Mouse (Mus musculus) MEL (cell line): ENCODE results near the gene Diras2. TPM values are rescaled to one million over a fixed set of nuclear protein-coding genes. Genes with fewer than 3 reads are reported as not detected.

Experiments
- DNase-seq: peaks from one replicate; pipeline ENCODE4 v3.0.0; 2011; ENCODE audit warnings: low read depth, low spot score
- H3K27ac ChIP-seq: 2 replicates; pipeline ENCODE4 v1.5.1; 2012; ENCODE audit warnings: low read depth, mild to moderate bottlenecking, control low read depth, low read length, moderate library complexity; ENCODE audit not compliant: control insufficient read depth
- H3K27me3 ChIP-seq, 2 experiments: fragments of 150-350 bp in 1 of 2; sonication (generic) in 1 of 2; 2 replicates each; pipeline ENCODE4 v1.6.1; 2012; ENCODE audit warnings: low read length in 2 of 2, mild to moderate bottlenecking in 2 of 2, improper control_type of control experiment in 1 of 2, moderate library complexity in 1 of 2; ENCODE audit not compliant: insufficient read depth in 2 of 2, control insufficient read depth in 1 of 2
- H3K36me3 ChIP-seq, 2 experiments: 2 replicates each; pipeline ENCODE4 v1.6.1; 2012 to 2014; ENCODE audit warnings: low read length in 2 of 2, improper control_type of control experiment in 1 of 2, inconsistent platforms in 1 of 2, mild to moderate bottlenecking in 1 of 2; ENCODE audit not compliant: insufficient read depth in 2 of 2, control insufficient read depth in 1 of 2
- H3K4me1 ChIP-seq, 2 experiments: fragments of 150-350 bp in 1 of 2; sonication (generic) in 1 of 2; 2 replicates each; pipeline ENCODE4 v1.6.1; 2012; ENCODE audit warnings: low read length in 2 of 2, improper control_type of control experiment in 1 of 2, mild to moderate bottlenecking in 1 of 2; ENCODE audit not compliant: insufficient read depth in 2 of 2, control insufficient read depth in 1 of 2
- H3K4me3 ChIP-seq, 2 experiments: fragments of 150-350 bp in 1 of 2; sonication (generic) in 1 of 2; 2 replicates each; pipeline ENCODE4 v1.5.1; 2012; ENCODE audit warnings: low read depth in 2 of 2, low read length in 2 of 2, mild to moderate bottlenecking in 2 of 2, moderate library complexity in 2 of 2, control low read depth in 1 of 2, improper control_type of control experiment in 1 of 2; ENCODE audit not compliant: control insufficient read depth in 1 of 2, insufficient read depth in 1 of 2
- H3K79me2 ChIP-seq: 2 replicates; pipeline ENCODE4 v1.6.1; 2012; ENCODE audit warnings: mild to moderate bottlenecking, low read length, moderate library complexity; ENCODE audit not compliant: control insufficient read depth, poor library complexity, insufficient read depth
- H3K9ac ChIP-seq: 2 replicates; pipeline ENCODE4 v1.6.1; 2012; ENCODE audit warnings: low read depth, mild to moderate bottlenecking, control low read depth, low read length, moderate library complexity; ENCODE audit not compliant: control insufficient read depth, poor library complexity, severe bottlenecking
- H3K9me3 ChIP-seq: fragments of 150-350 bp; sonication (generic); replicated peaks from 2 replicates; pipeline ENCODE4 v1.6.1; 2012; ENCODE audit warnings: mild to moderate bottlenecking, low read length, improper control_type of control experiment, moderate library complexity; ENCODE audit not compliant: insufficient read depth
- CHD1 ChIP-seq: IDR thresholded peaks from 2 replicates; pipeline ENCODE4 v1.6.1; 2012; ENCODE audit warnings: low read depth, mild to moderate bottlenecking, inconsistent platforms, low read length, improper control_type of control experiment
- CHD2 ChIP-seq: IDR thresholded peaks from 2 replicates; pipeline ENCODE4 v1.6.1; 2011; ENCODE audit warnings: low read length, improper control_type of control experiment
- CTCF ChIP-seq, 3 experiments: IDR thresholded peaks in 2 of 3; conservative IDR thresholded peaks in 1 of 3; 2 replicates each; pipeline ENCODE4 v1.5.1; 2011 to 2012; ENCODE audit warnings: low read length in 3 of 3, low read depth in 2 of 3, mild to moderate bottlenecking in 2 of 3, improper control_type of control experiment in 1 of 3, inconsistent platforms in 1 of 3, mixed read lengths in 1 of 3, moderate library complexity in 1 of 3; ENCODE audit not compliant: control insufficient read depth in 1 of 3, insufficient read depth in 1 of 3, poor library complexity in 1 of 3, severe bottlenecking in 1 of 3
- ELF1 ChIP-seq: IDR thresholded peaks from 2 replicates; pipeline ENCODE4 v1.6.1; 2014; ENCODE audit warnings: low read depth, mild to moderate bottlenecking, inconsistent platforms, low read length, improper control_type of control experiment, moderate library complexity
- ETS1 ChIP-seq: IDR thresholded peaks from 2 replicates; pipeline ENCODE4 v1.6.1; 2012; ENCODE audit warnings: low read depth, mild to moderate bottlenecking, inconsistent platforms, low read length, improper control_type of control experiment, moderate library complexity
- GATA1 ChIP-seq: IDR thresholded peaks from 2 replicates; pipeline ENCODE4 v1.6.1; 2011; ENCODE audit warnings: low read depth, low read length, improper control_type of control experiment
- KAT2A ChIP-seq: conservative IDR thresholded peaks from 2 replicates; pipeline ENCODE4 v1.6.1; 2012; ENCODE audit warnings: low read depth, low read length, improper control_type of control experiment, inconsistent platforms
- MAZ ChIP-seq: IDR thresholded peaks from 2 replicates; pipeline ENCODE4 v1.6.1; 2012; ENCODE audit warnings: low read depth, mild to moderate bottlenecking, inconsistent platforms, low read length, improper control_type of control experiment
- MXI1 ChIP-seq: IDR thresholded peaks from 2 replicates; pipeline ENCODE4 v1.6.1; 2011; ENCODE audit warnings: mild to moderate bottlenecking, low read depth, low read length, improper control_type of control experiment
- MYC ChIP-seq: IDR thresholded peaks from 2 replicates; pipeline ENCODE4 v1.6.1; 2011; ENCODE audit warnings: low read depth, mild to moderate bottlenecking, low read length, improper control_type of control experiment, moderate library complexity
- NELFE ChIP-seq: IDR thresholded peaks from 2 replicates; pipeline ENCODE4 v1.6.1; 2011; ENCODE audit warnings: low read depth, low read length, improper control_type of control experiment
- POLR2AphosphoS5 ChIP-seq: IDR thresholded peaks from 2 replicates; pipeline ENCODE4 v1.6.1; 2012; ENCODE audit warnings: low read depth, borderline replicate concordance, mild to moderate bottlenecking, inconsistent platforms, low read length, moderate library complexity, mixed read lengths
- RAD21 ChIP-seq: IDR thresholded peaks from 2 replicates; pipeline ENCODE4 v1.6.1; 2011; ENCODE audit warnings: mild to moderate bottlenecking, low read depth, low read length, improper control_type of control experiment
- SIN3A ChIP-seq: IDR thresholded peaks from 2 replicates; pipeline ENCODE4 v1.6.1; 2012; ENCODE audit warnings: low read length, improper control_type of control experiment, inconsistent platforms
- SMC3 ChIP-seq: IDR thresholded peaks from 2 replicates; pipeline ENCODE4 v1.6.1; 2011; ENCODE audit warnings: low read depth, low read length, improper control_type of control experiment
- TBP ChIP-seq: IDR thresholded peaks from 2 replicates; pipeline ENCODE4 v1.8.0; 2011; ENCODE audit warnings: low read depth, low read length, improper control_type of control experiment
- TCF12 ChIP-seq: IDR thresholded peaks from 2 replicates; pipeline ENCODE4 v1.6.1; 2014; ENCODE audit warnings: low read depth, mild to moderate bottlenecking, inconsistent platforms, low read length, improper control_type of control experiment, moderate library complexity
- UBTF ChIP-seq: IDR thresholded peaks from 2 replicates; pipeline ENCODE4 v1.6.1; 2012; ENCODE audit warnings: low read depth, mild to moderate bottlenecking, inconsistent platforms, low read length, improper control_type of control experiment, moderate library complexity, borderline replicate concordance; ENCODE audit not compliant: insufficient read depth
- USF1 ChIP-seq: IDR thresholded peaks from 2 replicates; pipeline ENCODE4 v1.6.1; 2014; ENCODE audit warnings: low read depth, mild to moderate bottlenecking, inconsistent platforms, low read length, improper control_type of control experiment, moderate library complexity
- USF2 ChIP-seq, 2 experiments: IDR thresholded peaks; 2 replicates each; pipeline ENCODE4 v1.6.1; 2011 to 2012; ENCODE audit warnings: improper control_type of control experiment in 2 of 2, low read length in 2 of 2, borderline replicate concordance in 1 of 2, inconsistent platforms in 1 of 2, low read depth in 1 of 2, mild to moderate bottlenecking in 1 of 2; ENCODE audit not compliant: insufficient read depth in 1 of 2
- ZKSCAN1 ChIP-seq: IDR thresholded peaks from 2 replicates; pipeline ENCODE4 v1.6.1; 2012; ENCODE audit warnings: low read depth, mild to moderate bottlenecking, inconsistent platforms, low read length, improper control_type of control experiment, moderate library complexity
- ZNF384 ChIP-seq: IDR thresholded peaks from 2 replicates; pipeline ENCODE4 v1.6.1; 2012; ENCODE audit warnings: low read depth, mild to moderate bottlenecking, inconsistent platforms, low read length, improper control_type of control experiment
- polyA plus RNA-seq, 2 experiments: library from polyadenylated mRNA; stranded (reverse) in 1 of 2; unstranded in 1 of 2; fragments of >175 nt in 1 of 2; fragments of >200 nt in 1 of 2; gene quantifications; 2 replicates each; pipeline versions ENCODE4 v1.2.1 to v1.2.4; 2012; ENCODE audit warnings: low replicate concordance in 2 of 2, low read depth in 1 of 2; ENCODE audit not compliant: insufficient read length in 2 of 2, insufficient read depth in 1 of 2, missing spikeins in 1 of 2
- total RNA-seq: library from RNA; depleted of rRNA; stranded (reverse); fragments of 300-350 nt; gene quantifications from 2 replicates; pipeline ENCODE4 v1.2.3, GENCODE M21; 2012

Gene Diras2
- total and polyA plus RNA-seq, 3 experiments: not detected

- Histone ChIP-seq H3K27me3 (no peaks in the 10 kb centered on the region), H3K4me3 (no peak overlapping the region), H3K9me3 (no peaks in the 10 kb centered on the region)
- TF ChIP-seq MXI1: no peak
- no peak for TF ChIP-seq SIN3A
- no peak for TF ChIP-seq SMC3
- TF ChIP-seq NELFE: no peak
- no peak for TF ChIP-seq ETS1
- no peak for TF ChIP-seq USF1
- TF ChIP-seq POLR2AphosphoS5: no peak
- TF ChIP-seq, all 39 proteins: peak for 0
- Histone ChIP-seq H3K4me1 (no peaks in the 10 kb centered on the region), H3K9ac (no peak overlapping the region), H3K79me2 (no peaks in the 10 kb centered on the region), H3K36me3 (no peaks in the 10 kb centered on the region), H3K27ac (no peak overlapping the region)
- DNase-seq: no peak
These were observed 2.3 kb downstream of the Diras2 start for GRCm38 (mm10) chr13:52528786-52529185.

DNA sequence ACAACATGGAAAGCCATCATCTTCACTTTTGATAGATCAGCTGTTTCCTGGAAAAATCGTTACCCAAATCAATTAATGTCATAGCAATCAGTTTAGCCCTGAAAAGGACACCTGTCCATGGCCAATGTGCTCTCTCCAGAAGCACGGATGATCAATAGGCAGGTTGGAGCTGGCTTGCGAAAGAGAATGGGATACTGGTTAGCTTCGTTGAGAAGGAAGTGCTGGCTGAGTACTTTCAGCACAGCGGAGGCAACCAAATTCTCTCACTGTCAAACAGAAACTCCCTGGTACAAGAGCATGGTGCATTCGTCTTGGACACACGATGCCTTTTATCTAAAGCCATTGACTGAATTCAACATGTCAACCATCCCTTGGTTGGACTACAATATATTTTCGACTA, 2.8 kb downstream of the Diras2 start:
- TF ChIP-seq UBTF: no peak
- Histone ChIP-seq H3K36me3 (no peaks in the 10 kb centered on the region), H3K4me1 (no peaks in the 10 kb centered on the region), H3K9me3 (no peaks in the 10 kb centered on the region), H3K4me3 (no peak overlapping the region), H3K27me3 (no peaks in the 10 kb centered on the region), H3K9ac (no peak overlapping the region), H3K79me2 (no peaks in the 10 kb centered on the region), H3K27ac (no peak overlapping the region)
- no peak for DNase-seq

- no peak for TF ChIP-seq ELF1
- no peak for TF ChIP-seq MXI1
- TF ChIP-seq TBP: no peak
- no peak for TF ChIP-seq CHD1
- TF ChIP-seq ZNF384: no peak
- no peak for TF ChIP-seq MYC
- no peak for TF ChIP-seq USF2 (IDR thresholded peaks at IDR 0.05; ENCODE audit: borderline replicate concordance in 1 of 2, insufficient read depth in 1 of 2, low read depth in 1 of 2, low read length in 2 of 2)
- TF ChIP-seq GATA1: no peak
- no peak for TF ChIP-seq CHD2
- TF ChIP-seq ZKSCAN1: no peak
- TF ChIP-seq KAT2A: no peak
- TF ChIP-seq TCF12: no peak
- TF ChIP-seq MAZ: no peak
- TF ChIP-seq CTCF (IDR thresholded peaks at IDR 0.05 in 2 of 3, conservative IDR thresholded peaks at IDR 0.05 in 1 of 3; ENCODE audit: control insufficient read depth in 1 of 3, insufficient read depth in 1 of 3, low read depth in 2 of 3, low read length in 3 of 3, poor library complexity in 1 of 3, severe bottlenecking in 1 of 3): no peak
- no peak for TF ChIP-seq UBTF
- TF ChIP-seq RAD21: no peak
- TF ChIP-seq, all 39 proteins: peak for 0
- H3K9ac ChIP-seq: no peak overlapping the region
- no peaks in the 10 kb centered on the region for H3K27me3 ChIP-seq
- H3K79me2 ChIP-seq: no peaks in the 10 kb centered on the region
- H3K4me3 ChIP-seq: no peak overlapping the region
- H3K27ac ChIP-seq: no peak overlapping the region
- no peak for DNase-seq
- no peaks in the 10 kb centered on the region for H3K36me3 ChIP-seq
- no peaks in the 10 kb centered on the region for H3K9me3 ChIP-seq
- no peaks in the 10 kb centered on the region for H3K4me1 ChIP-seq
These were observed 4.6 kb downstream of the Diras2 start for GRCm38 (mm10) chr13:52526249-52527035.
